Mouse (Mus musculus): ENCODE results near the gene Ceacam14.

The Ceacam14 gene

GRCm38 (mm10) chr7:17812333-17812732 is at the start of gene Ceacam14:
Ceacam14 (plus strand) TSS chr7:17812633.
- DNase-seq, result no peak
